Mouse (Mus musculus) kidney, postnatal 0 days (tissue): ENCODE data around the gene Rora. TPM values are rescaled to one million over a fixed set of nuclear protein-coding genes. Genes with fewer than 3 reads are reported as not detected.
A peak's percentile ranks its signal among the peaks of the same experiment; 100 is the strongest.

Experiments used
- ATAC-seq: fragments of 200-750 bp; cut with Nextera tagmentation; replicated peaks from 2 replicates; pipeline ENCODE4 v1.8.0; 2017; ENCODE audit warnings: low read depth, moderate number of reproducible peaks, moderate TSS enrichment, moderate library complexity; ENCODE audit not compliant: low FRiP score
- DNase-seq: peaks from one replicate; pipeline ENCODE4 v3.0.0-alpha.2; 2016; ENCODE audit warnings: low spot score
- H3K27ac ChIP-seq: fragments of 300-500 bp; sonication (generic); 2 replicates; pipeline ENCODE4 v1.5.1; 2014; ENCODE audit warnings: mild to moderate bottlenecking
- H3K27me3 ChIP-seq: fragments of 300-500 bp; sonication (generic); 2 replicates; pipeline ENCODE4 v1.6.1; 2014; ENCODE audit warnings: low read length, mixed read lengths; ENCODE audit not compliant: insufficient read depth
- H3K36me3 ChIP-seq: fragments of 300-500 bp; sonication (generic); 2 replicates; pipeline ENCODE4 v1.6.1; 2014; ENCODE audit warnings: low read length, mixed read lengths; ENCODE audit not compliant: insufficient read depth
- H3K4me1 ChIP-seq: fragments of 300-500 bp; sonication (generic); replicated peaks from 2 replicates; pipeline ENCODE4 v1.6.1; 2014; ENCODE audit warnings: antibody characterized with exemption, low read length, mixed read lengths; ENCODE audit not compliant: insufficient read depth
- H3K4me2 ChIP-seq: fragments of 300-500 bp; sonication (generic); 2 replicates; pipeline ENCODE4 v1.6.1; 2014; ENCODE audit warnings: mild to moderate bottlenecking, low read length, moderate library complexity, mixed read lengths
- H3K4me3 ChIP-seq: fragments of 300-500 bp; sonication (generic); replicated peaks from 2 replicates; pipeline ENCODE4 v1.5.1; 2014; ENCODE audit warnings: low read depth, low read length
- H3K9ac ChIP-seq: fragments of 300-500 bp; sonication (generic); 2 replicates; pipeline ENCODE4 v1.6.1; 2014; ENCODE audit warnings: low read depth, low read length
- H3K9me3 ChIP-seq: fragments of 300-500 bp; sonication (generic); replicated peaks from 2 replicates; pipeline ENCODE4 v1.6.1; 2016; ENCODE audit warnings: low read length, inconsistent platforms, mixed read lengths
- CTCF ChIP-seq: IDR thresholded peaks from 2 replicates; pipeline ENCODE4 v1.5.1; 2016; ENCODE audit warnings: antibody characterized with exemption, low read depth, mild to moderate bottlenecking, moderate library complexity
- WGBS: fragments of 180-500 bp; shearing (Covaris S2); extraction: QIAGEN DNeasy Blood & Tissue Kit; methylation state at CpG from one replicate; pipeline ENCODE4 v1.1.7; 2014; 5-methylcytosine and 5-hydroxymethylcytosine counted together
- polyA plus RNA-seq: library from polyadenylated mRNA; unstranded; fragments of >200 nt; fragmentation: Nextera tagmentation; extraction: Ambion mirVana; gene quantifications from 2 replicates; pipeline ENCODE4 v1.2.1, GENCODE M21; 2015

Rora gene
- polyA plus RNA-seq, 1 experiment from 2014 or later: 9.8 TPM

GRCm38 (mm10) chr9:69371046-69371724, 717.6 kb downstream of the Rora start:
- ATAC-seq (no peak), DNase-seq (no peak)
- H3K4me2 ChIP-seq: no peak overlapping the region
- H3K36me3 ChIP-seq: peaks cover 21% of the 10 kb centered on the region; the same call in 1 of the 2 replicates
- H3K4me3 ChIP-seq: no peak overlapping the region
- no peak for TF ChIP-seq CTCF
- H3K9ac ChIP-seq: no peak overlapping the region
- H3K4me1 ChIP-seq: no peaks in the 10 kb centered on the region
- H3K9me3 ChIP-seq: no peaks in the 10 kb centered on the region
- H3K27me3 ChIP-seq: no peaks in the 10 kb centered on the region
- WGBS: 77% methylated on average over 11 of the region's 11 CpGs
- H3K27ac ChIP-seq: no peak overlapping the region

- 47% methylated on average over 4 of the region's 4 CpGs for WGBS
- ATAC-seq: no peak
- no peaks in the 10 kb centered on the region for H3K4me1 ChIP-seq
- H3K36me3 ChIP-seq: peaks cover 26% of the 10 kb centered on the region; the same call in 1 of the 2 replicates
- H3K9me3 ChIP-seq: no peaks in the 10 kb centered on the region
- H3K9ac ChIP-seq: no peak overlapping the region
- H3K27ac ChIP-seq: no peak overlapping the region
- no peaks in the 10 kb centered on the region for H3K27me3 ChIP-seq
- DNase-seq: no peak
- no peak overlapping the region for H3K4me3 ChIP-seq
- TF ChIP-seq CTCF: no peak
- no peak overlapping the region for H3K4me2 ChIP-seq
Observed at GRCm38 (mm10) chr9:69372871-69373270, 719.3 kb downstream of the Rora start.

- DNase-seq (no peak), ATAC-seq (no peak)
- no peaks in the 10 kb centered on the region for H3K27me3 ChIP-seq
- no peak overlapping the region for H3K9ac ChIP-seq
- no peak overlapping the region for H3K4me2 ChIP-seq
- no peaks in the 10 kb centered on the region for H3K9me3 ChIP-seq
- no peak overlapping the region for H3K4me3 ChIP-seq
- WGBS: 78% methylated on average over 4 of the region's 4 CpGs
- H3K4me1 ChIP-seq: no peaks in the 10 kb centered on the region
- TF ChIP-seq CTCF: peak; percentile 38; the same call in 1 of the 2 replicates
- H3K27ac ChIP-seq: no peak overlapping the region
- peaks cover 27% of the 10 kb centered on the region for H3K36me3 ChIP-seq
Observed at GRCm38 (mm10) chr9:69376982-69377653, 723.5 kb downstream of the Rora start.

- H3K9me3 ChIP-seq: no peaks in the 10 kb centered on the region
- no peak overlapping the region for H3K9ac ChIP-seq
- ATAC-seq (no peak), DNase-seq (no peak)
- no peak for TF ChIP-seq CTCF
- H3K4me3 ChIP-seq: no peak overlapping the region
- no peaks in the 10 kb centered on the region for H3K4me1 ChIP-seq
- no peaks in the 10 kb centered on the region for H3K27me3 ChIP-seq
- peaks cover 27% of the 10 kb centered on the region for H3K36me3 ChIP-seq
- no peak overlapping the region for H3K4me2 ChIP-seq
- 88% methylated on average over 3 of the region's 3 CpGs for WGBS
- no peak overlapping the region for H3K27ac ChIP-seq
Observed at GRCm38 (mm10) chr9:69377654-69378045, 724.1 kb downstream of the Rora start.

- Histone ChIP-seq H3K4me2 (no peak overlapping the region), H3K9ac (no peak overlapping the region), H3K36me3 (peaks cover 17% of the 10 kb centered on the region; the same call in 1 of the 2 replicates), H3K9me3 (no peaks in the 10 kb centered on the region), H3K4me1 (no peaks in the 10 kb centered on the region), H3K27ac (no peak overlapping the region), H3K27me3 (no peaks in the 10 kb centered on the region), H3K4me3 (no peak overlapping the region)
- DNase-seq (no peak), ATAC-seq (no peak)
- no peak for TF ChIP-seq CTCF
- whole genome bisulfite sequencing: 47% methylated on average over 1 of the region's 1 CpGs
Observed at GRCm38 (mm10) chr9:69380546-69380945, 727.0 kb downstream of the Rora start.

GRCm38 (mm10) chr9:69381741-69382140, 728.2 kb downstream of the Rora start:
- Histone ChIP-seq H3K4me2 (no peak overlapping the region), H3K9ac (no peak overlapping the region), H3K4me1 (no peaks in the 10 kb centered on the region), H3K27me3 (no peaks in the 10 kb centered on the region), H3K36me3 (peaks cover 10% of the 10 kb centered on the region; the same call in 1 of the 2 replicates), H3K27ac (no peak overlapping the region), H3K4me3 (no peak overlapping the region), H3K9me3 (no peaks in the 10 kb centered on the region)
- no peak for TF ChIP-seq CTCF
- ATAC-seq (no peak), DNase-seq (no peak)
- WGBS: 71% methylated on average over 7 of the region's 7 CpGs
